Mouse (Mus musculus) cerebellum, adult 18-20 months (tissue): Measurements from ENCODE around the gene 4930486L24Rik.
"Not testable (repeated sequence)": the region's sequence is repeated elsewhere in the genome, so short reads cannot be mapped to it uniquely, and the experiment has no call there.

Source experiments
- DNase-seq, 2 experiments: peaks; one replicate each; pipeline ENCODE4 v3.0.0; 2021

The 4930486L24Rik gene

DNA sequence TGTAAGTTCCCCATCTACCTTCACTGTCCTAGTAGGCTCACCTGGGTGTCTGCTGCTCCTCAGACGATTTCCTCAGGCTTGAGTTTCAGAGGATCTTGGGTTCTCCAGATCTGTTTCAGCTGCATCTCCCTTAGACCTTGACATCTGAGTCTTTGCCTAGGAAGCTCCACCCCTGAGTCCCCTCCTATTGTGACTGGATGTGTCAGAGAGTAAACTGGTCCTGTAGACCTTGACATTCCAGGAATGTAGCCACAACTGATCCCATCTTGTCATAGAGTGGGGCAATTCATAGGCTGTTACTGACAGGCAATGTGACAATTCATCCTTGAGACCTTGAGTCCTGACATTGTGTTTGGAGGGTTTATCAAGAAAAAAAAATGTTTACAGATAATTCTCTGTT, at the start of gene 4930486L24Rik:
4930486L24Rik (minus strand) TSS at position 195 of the 400 bp plus-strand sequence.
- DNase-seq: no peak

DNA sequence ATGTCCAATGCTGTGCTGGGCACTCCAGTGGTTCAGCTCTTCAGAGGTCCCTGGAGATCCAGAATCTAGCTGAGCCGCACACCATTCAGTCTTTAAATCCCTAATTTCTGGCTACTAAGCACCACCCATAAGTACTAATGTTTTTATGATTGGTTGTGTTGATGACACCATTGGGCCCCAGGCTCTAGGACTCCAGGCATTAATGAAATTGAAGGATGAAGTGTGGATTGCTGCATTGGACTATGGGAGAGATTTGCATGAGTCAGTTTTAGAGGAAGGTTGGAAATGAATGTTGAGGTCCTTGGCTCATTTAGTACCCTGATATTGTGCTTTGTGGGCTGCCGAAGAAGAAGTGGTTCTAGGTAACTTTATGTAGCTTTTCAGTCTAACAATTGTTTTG, 40.5 kb upstream of the 4930486L24Rik start, which contains the start of gene Tpbpb:
Tpbpb (minus strand) TSS at position 101 of the 400 bp plus-strand sequence.
- DNase-seq: not testable (repeated sequence)

DNA sequence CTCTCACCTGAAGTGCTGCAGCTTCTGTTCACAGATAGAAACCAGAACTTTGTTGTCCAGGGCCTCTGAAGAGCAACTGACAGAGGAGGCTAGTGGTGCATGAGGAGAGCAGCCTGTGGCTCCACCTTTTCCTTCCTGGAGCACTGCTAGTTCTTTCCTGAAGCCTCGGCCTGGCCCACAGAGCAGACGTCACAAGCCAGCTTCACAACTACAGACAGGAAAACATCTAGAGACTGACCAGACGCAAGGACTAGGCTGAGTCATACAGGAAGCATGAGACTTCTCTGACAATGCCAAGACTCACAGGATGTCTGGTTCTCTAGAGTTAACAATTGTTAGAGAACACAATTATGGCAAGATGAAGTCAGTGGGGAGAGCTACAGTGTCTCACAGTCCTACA, 33.1 kb upstream of the 4930486L24Rik start, which contains the start of gene Ctla2b:
Ctla2b (minus strand) TSS at position 120 of the 400 bp plus-strand sequence.
- no peak for DNase-seq

DNA sequence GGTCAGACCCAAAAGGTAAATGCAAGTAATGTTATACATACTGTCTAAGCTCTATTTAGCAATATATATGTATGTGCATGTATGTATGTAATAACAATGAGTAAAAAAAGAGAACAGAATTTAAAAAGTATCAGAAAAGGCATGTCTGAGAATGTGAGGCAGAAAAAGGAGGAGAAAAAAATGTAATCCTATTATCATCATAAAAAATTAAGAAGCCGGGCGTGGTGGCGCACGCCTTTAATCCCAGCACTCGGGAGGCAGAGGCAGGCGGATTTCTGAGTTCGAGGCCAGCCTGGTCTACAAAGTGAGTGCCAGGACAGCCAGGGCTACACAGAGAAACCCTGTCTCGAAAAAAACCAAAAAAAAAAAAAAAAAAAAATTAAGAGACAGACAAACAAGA, 32.5 kb upstream of the 4930486L24Rik start, which contains the start of gene Gm49392:
Gm49392 (minus strand) TSS at position 101 of the 400 bp plus-strand sequence.
- not testable (repeated sequence) for DNase-seq

DNA sequence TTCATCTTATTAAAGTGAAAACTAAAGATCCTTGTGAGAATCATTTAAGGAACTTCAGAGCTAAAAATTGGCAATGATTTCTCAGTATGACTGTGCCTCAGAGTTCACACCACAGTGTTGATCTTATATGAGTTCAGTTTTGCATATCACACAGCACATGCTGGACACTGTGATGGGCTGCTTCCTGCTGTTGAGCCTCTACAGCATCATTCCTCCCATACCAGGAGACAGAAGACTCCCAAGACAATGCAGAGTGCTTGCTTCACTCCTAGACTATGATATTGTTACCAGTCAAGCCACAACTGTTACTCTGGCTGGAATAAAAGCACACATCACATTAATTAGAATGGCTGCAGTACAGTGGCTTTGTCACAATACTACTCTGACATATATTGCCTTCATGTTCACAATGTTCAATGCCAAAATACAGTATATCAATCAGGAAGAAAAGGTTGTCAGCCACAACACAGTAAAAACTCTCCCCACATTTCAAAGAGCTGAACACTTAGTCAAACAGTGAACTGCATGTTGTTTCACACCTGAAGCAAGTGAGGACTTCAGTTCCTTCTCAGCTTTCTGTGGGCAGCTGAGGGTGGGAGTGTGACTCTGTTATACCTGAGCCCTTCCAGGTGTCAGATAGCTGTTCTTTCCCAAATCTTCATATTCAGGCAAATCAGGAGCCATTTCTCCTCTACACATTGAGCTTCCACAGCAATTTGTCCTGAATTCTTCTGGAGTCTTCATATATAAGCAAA, 31.3 kb upstream of the 4930486L24Rik start:
- no peak for DNase-seq

DNA sequence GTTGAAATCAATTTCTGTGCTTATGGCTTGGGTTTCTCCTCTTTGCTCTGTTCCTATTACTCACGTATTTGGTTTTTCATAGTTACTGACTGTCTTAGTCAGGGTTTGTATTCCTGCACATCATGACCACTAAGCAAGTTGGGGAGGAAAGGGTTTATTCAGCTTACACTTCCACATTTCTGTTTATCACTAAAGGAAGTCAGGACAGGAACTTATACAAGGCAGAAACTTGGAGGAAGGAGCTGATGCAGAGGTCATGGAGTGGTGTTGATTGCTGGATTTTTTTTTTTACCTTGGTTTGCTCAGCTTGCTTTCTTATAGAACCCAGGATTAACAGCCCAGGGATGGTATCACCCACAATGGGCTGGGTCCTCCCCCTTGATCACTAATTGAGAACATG, 28.0 kb upstream of the 4930486L24Rik start:
- DNase-seq: no peak

DNA sequence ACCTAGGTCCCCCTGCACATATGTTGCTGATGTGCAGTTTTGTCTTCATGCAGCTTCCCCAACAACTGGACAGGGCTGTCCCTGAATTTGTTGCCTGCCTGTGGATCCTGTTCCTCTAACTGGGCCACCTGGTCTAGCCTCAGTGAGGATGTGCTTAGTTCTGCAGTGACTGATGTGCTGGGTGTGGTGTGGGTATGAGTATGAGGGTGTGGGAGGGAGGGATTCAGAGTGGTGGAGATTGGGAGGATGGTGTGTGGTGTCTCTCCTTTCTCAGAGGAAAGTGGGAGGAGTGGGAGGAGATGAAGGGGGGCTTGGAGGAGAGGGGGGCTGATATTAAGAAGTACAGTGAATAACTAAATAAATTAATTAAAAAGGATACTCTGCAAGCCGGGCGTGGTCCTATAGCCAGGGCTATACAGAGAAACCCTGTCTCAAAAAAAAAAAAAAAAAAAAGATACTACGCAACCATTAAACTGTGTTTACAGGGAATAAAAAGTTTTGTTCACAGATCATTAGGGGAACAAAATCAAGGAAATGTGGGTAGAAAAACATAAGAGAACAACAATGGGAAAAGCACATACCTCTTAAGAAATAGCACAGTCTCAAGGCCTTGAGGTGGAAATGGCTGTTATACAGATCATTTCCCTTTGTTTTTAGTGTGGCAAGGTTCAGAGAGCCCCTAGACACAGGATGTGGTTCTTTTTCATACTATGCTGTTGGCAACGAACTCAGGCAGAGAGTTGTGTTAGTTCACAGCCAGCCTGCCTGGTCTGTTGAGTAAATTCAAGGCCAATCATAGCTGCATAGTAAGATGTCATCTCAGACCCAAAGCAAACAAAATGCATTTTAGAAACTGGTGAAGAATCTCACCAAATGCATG, 15.8 kb downstream of the 4930486L24Rik start:
- DNase-seq: no peak

DNA sequence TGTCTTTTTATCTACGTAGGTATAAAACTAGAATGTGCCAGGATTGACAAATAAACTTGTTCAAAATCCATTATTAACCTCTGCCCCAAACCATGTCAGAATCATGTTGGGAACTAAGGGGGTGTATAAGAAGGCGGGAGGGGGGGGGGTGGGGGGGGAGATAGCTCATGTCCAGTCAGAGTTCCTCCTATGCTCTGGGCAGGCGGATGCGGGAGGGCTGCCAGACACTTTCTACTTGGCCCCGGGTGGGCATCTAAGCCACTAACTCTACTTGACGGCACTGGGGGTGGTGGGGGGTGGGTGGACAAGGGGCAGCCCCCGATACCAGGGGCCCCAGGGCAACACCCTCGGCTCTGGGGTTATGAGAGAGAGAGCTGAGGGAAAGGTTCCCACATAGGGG, 21.1 kb downstream of the 4930486L24Rik start:
- DNase-seq: no peak

DNA sequence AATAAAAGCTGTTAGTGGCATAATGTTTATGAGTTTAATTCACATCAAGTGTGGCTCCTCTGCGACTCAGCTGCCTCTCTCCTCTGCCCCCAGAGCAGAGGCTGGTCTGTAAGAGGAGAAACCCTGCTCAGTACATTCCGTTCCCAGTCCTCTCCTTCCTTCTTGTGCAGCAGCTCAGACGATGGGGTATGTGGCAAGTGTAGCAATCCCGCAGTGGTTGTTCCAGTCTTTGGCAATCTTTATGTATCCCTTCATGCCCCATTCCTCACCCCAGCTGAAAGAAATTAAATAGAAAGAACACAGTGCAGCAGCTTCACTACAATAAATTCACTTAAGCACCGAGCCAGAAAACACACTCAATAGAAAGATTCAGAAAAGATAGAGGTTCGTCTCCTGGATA, 21.6 kb downstream of the 4930486L24Rik start:
- no peak for DNase-seq

DNA sequence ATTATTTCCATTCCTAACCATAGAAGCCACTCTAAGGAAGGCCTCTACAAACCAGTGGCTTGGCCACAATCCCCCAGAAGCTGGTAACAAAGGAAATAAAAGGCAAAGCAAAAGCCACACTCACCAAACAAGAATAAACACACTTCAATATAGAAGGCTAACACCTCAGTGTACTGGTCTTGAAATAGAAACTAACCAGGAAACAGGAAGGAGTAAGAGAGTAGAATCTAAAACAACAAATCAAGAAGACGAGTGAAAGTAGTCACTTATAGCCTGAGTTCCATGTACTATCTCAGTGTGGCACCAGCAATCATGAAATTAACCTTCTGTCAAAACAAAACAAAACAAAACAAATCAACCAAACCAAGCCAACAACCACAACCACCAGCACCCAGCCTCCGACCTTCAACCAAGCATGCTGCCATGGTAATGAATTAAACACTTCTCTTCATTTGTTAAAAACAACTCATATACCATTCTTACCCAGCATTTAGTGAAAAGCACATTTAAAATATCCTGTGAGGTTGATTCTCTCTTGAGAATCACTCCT, 24.8 kb downstream of the 4930486L24Rik start:
- DNase-seq: no peak

DNA sequence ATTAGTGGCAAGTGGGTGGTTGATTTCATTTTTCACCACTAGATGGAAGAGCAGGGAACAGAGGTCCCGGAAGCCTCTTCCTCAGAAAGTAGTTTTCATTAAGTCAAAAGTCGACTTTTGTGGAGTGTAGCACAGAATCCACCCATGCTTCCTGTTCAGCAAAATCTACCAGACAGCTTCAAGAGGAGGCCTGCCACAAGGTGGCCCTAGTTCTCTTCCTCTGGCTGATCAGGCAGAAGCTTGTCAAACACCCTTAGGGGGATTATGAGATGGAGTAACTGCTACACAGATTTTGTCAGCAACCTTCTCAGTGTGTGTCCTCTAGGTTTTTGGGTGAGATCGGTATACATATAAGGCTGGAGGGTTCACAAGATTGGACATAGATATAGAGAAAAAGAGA, 38.2 kb downstream of the 4930486L24Rik start:
- DNase-seq: no peak

DNA sequence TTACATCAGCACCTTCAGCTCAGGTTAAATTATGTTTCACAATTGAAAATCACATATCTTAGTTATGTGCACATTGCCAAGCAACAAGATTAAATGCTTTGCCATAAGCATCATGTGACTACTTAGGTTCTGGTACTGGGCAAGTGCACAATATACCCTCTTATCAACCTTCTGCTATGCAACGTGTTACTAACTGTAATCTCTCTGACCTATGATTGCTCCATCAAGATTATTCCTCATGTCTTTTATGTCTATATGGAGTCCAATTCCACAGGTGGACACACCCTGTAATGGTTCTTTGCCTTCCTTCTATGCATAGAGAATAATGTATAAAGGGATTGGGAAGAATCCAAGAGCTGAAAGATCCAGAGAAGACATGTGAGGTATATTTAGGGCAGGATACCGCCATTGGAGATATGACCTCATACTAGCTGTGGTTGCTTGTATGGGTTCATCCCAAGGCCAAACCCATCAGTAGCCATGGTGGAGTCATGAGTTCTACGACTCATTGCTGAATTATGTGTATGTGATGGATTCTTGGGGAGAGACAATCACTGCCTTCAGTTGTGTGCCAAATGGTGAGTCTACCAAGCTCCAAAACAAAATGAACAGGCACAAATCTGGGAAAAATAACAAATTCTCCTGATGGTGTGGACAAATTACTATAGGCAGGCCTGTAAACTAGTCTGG, 43.6 kb downstream of the 4930486L24Rik start:
- DNase-seq: no peak

DNA sequence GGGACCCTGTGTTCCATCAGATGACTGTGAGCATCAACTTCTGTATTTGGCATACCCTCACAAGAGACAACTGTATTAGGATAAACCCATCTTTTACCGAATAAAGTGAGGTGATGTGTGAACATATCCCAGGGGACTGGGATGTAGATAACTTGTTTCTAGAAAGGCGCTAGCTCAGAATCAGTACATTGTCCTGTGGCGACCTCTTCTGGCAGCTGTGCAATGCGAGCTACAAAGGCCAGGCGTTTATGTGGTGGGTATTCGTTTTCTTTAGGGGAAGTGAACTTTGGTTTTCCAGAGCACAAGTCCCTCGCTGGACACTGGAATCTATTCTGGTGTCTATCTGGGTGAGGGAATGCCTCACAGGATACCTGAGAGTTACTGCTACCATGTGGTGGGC, 44.8 kb downstream of the 4930486L24Rik start:
- DNase-seq: no peak

DNA sequence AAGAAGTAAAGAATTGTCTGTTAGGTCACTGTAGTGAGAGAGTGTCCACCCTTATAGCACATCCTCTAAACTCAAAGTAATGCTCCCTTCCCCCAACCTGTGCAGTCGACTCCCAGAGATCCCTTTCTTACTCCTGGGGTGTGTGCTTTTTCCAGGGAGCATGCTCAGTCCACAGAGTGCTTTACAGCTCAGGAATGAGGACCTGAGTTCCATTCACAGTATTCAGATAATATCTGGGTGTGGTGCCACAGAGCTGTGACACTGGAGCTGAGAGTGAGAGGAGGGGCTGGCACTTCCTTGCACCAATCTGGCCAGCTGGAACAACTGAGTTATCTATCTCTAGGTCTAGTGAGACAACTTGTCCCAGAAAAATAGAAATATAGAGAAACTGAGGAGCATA, 50.6 kb downstream of the 4930486L24Rik start:
- DNase-seq: no peak

DNA sequence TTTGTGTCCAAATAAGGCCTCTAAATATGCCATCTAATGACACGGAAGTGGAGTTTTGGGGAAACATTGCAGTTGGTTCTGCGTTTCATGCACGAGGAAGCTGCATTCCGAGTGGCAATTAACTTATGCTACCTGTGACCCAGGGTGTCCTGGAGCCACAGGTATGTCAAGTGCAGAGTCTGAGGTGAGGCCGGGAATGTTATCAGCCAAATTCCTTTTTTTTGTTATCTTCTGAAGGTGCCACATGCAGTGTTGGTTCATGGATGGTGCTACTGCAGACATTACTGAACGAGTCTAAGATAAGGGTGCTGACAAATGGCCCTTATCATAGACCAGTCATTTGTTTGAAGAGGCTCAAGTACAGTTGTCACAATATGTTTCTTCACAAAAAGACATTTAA, 51.5 kb downstream of the 4930486L24Rik start:
- no peak for DNase-seq

DNA sequence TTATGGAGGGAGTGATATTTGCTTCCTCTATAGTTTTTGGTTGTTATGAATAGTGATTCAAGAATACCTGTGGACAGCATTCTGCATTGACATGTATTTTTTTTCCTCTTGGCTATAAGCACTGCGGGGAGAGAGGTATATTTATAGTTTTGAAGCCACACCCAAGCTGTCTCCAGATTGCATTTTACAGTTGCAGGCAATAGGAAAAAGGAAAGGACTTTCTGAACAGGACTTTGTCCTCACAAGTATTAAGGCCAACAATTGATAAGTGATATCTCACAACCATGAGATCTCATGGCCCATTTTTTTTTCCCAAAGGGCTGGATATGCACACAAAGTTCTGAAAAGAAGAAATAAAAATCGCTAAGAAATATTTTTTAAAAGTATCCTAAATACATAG, 54.6 kb downstream of the 4930486L24Rik start:
- DNase-seq: no peak

DNA sequence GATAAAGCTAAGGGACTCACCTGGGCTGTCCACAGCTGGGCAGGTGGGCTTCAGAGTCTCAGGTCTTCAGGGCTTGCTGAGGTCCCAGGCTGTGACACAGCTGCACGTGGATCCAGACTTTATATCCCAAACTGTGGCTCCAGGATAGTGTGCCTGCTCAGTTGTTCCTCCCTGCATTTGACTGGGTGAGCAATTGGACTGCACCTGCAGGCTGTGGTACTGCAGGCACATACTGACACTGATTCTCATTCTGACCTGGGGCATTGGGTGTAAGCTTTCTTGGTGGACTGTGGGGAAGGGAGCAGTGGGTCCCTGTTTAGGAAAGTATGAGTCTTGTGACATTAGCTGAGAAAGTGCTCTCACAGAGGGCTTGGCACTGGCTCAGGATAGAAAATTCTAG, 61.5 kb downstream of the 4930486L24Rik start, which contains the start of gene Ctsll3:
Ctsll3 (minus strand) TSS at position 101 of the 400 bp plus-strand sequence.
- no peak for DNase-seq
